Mouse (Mus musculus) T-helper 17 cell (primary cell): Measurements from ENCODE around the gene BC004004.

Experiments
- in situ Hi-C, 2 experiments: fragments of 300-600 bp; cut with MboI, MseI; formaldehyde crosslinking; loops; 1 replicate in 1 of 2; 2 replicates in 1 of 2; pipeline ENCODE4 v1.15.1; 2025; ENCODE audit warnings: high pct_unique_total_duplicates in 2 of 2

The BC004004 gene

DNA sequence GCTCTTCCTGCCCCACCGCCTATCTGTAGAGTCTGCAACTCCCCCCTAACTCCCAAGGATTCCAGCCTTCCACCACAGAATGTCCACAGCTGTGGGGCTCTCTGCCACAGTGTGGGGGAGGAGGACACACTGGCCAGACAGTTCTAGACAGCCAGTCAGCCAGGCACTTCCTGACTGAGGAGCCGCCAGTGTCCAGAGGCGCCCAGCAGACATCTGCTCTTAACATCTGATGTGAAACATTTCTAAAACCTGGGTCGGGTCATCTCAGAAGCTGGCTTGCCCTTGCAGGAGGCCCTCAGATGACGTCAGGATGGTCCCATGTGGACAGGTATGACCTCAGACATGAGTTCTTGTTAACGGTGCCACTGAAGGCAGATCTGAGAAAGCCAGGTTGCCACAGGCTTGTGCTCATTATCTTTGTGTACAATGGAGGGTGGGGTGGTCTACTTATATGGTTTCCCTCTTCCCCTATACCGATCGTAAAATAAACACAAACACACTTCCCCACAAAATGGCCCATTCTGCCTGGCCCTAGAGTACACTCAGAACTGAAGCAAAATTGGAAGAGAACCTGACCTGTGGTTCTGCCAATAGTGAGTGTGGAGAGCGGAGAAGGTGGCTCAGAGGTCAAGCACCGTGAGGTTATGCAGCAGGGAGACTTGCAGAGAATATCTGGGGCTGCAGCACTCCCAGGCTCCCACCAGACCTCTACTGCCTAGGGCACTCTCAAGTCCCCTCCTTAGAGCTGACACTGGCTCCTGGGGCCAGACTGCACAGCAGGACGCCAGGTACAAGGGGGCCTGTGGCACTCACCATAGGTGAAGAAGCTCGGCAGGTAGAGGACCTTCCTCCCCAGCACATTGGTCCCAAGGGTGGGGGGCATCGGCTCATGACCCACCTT, 73.7 kb downstream of the BC004004 start:
- in situ Hi-C loops = no loop called here

DNA sequence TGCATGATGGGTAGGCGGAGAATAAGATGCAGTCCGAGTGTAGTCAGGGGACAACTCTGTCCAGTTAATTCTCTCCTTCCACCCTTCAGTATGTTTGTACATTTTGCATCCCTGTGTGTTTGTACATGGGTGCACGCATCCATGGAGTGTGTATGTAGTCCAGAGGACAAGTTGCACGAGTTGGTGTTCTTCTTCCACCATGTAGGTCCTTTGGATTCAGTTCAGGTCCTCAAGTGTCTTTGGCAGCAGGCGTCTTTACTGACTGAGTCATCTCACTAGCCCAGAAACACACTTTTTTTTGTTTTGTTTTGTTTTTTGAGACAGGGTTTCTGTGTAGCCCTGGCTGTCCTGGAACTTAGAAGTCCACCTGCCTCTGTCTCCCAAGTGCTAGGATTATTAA, 74.7 kb downstream of the BC004004 start:
- in situ Hi-C loops = no loop called here

DNA sequence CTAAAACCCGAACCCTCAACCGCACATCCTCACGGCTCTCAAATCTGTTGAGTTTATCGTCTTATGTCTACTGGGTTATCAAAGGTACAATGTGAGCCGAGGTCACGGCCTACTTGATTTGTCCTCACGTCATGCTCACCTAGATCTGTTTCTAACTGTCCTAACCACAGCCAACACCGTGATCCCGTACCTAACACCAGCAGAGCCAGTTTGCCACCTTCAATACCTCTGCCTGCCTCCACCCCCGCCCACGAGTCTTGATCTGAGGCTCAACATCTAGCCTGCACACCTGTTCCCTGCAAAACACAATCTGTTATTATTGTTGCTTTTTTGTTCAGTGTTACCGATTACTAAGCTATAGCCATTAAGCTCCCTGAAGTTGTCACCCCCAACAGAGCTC, 76.7 kb downstream of the BC004004 start:
- in situ Hi-C loops = no loop called here

DNA sequence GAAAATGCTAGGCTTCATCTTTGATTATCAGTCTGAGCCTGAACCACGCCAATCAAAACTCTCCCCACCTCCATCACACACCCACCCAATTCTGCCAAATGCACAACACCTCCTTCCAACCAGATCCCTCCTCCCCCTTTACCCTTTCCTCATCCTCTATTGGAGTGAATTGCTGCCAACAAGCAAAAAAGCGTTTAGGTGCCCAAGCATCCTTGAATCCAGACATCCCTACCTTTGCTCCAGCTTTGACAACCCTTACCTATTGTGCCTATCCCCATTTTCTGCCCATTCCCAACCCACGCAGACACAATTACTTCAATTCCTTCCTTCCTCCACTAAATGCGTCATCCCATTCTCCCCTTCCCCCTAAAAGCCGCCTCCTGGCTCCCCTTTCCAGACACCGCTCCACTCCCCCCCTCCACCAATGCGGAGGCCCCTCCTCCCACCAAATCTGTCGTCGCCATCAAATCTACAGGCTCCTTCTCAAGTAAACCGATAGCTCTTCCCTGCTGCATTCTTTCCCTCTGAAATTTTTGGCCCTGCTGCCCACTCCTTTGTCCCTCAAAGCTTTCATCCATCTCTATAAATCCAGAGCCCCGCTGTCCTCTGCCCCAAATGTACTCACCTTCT, 78.0 kb downstream of the BC004004 start:
- in situ Hi-C loops = no loop called here

DNA sequence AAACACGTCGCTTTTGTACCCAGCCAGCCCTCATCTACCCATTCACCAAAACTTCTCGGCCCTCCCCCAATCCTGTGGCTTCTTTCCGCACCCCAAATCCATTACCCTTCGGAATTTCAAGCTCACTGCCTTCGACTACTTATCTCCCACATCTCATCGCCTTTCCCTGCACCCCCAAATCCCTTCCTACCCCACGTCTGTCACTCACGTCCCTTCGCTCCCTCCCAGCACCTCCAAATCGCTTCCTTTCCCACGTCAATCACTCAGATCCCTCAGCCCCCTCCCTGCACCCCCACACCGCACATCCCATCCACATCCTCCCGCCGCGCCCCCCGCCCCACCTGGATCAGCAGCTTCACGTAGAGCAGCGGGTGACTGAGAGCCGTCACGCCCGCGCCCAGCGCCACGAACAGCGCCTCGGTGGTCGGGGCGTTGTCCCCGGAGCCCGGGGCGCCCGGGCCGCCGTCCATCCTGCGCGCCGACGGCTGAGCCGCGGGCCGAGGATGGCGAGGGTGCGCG, 78.6 kb downstream of the BC004004 start:
- in situ Hi-C loops = no loop called here

DNA sequence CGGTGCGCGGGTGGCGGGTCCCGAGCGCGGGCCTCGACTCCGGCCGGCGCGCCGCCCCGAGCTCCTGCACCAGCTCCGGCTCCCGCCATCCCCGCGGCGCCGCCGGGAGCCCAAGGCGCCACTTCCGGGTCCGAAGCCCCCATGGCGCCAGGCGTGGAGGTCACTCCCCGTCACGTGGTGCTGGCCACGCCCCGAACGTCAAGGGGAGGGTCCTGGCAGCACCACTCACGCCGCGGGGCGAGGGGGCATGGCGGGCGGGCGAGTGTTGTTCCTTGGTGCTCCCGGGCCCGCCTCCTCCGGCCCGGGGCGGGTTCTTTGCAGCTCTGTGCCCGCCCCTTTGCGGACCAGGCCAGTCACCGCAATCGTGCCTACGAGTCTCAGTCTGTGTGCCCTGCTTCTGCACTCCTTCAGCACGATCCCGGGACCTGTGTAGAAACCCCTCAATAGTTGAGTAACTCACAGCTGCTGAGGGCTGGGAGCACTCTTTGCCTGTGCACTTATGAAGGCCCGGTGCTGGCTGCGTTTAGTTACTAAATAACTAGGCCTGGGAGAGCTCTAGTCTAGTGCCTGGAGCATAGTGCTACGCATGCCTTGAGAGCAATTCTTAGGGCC, 79.2 kb downstream of the BC004004 start, which contains the start of gene Mtch1:
Gene Mtch1, minus strand, starts transcription at position 290 of the 612 bp plus-strand sequence.
- in situ Hi-C loops = no loop called here

DNA sequence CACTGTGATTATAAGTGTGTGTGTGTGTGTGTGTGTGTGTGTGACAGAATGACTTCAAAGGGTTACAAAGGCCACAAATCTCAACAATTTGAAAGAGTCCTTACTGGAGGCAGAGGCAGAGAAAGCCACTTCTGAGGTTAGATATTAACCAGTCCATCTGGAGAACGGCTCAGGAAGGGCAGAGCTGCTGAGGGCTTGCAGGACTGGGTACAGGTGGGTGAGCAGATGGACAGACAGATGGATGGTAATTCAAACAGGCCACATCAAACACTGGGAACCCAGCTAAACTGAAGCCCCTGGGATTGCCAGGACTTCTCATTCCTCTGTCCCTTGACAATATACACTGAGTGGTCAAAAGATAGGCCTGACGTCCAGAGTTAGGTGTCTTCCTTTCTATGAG, 80.4 kb downstream of the BC004004 start:
- in situ Hi-C loops = no loop called here

DNA sequence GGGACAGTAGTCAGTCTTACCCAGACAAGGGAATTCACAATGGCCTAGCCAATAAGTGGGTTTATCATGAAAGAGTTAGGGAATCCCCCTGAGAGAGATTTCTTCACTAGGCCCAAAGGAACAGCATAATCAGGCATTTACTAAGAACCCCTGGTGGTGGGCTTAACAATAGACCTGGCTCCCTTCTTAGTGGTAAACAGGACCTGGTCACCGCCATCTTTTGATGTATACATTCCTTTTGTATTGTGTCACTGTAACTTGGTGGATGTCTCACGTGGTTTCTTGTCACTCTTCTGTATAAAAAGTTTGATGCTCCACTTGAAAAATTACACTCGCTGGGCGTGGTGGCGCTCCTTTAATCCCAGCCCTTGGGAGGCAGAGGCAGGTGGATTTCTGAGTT, 82.5 kb downstream of the BC004004 start:
- in situ Hi-C loops = loop anchor here in 1 of 2 experiments (25.0 kb wide), 1 partner anchor 89 kb away; the partner anchor contains the start of genes BC004004 and Ppil1

DNA sequence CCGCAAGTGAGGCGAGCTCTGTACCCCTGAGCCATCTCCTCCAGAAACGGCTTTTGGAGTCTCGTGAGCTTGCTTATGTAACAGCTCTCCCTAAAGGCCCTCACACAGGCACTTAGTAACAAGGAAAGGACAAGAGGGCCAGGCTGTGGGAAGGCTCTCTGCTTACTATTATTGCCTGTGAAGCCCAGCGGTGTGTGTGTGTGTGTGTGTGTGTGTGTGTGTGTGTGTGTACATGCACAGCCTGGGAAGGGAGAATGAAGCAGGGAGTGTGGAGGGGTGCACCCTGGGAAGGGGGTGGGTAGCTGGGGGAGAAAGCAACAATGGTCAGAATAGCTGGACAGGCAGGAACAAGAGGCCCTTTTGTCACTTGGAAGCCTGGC, 86.9 kb downstream of the BC004004 start:
- in situ Hi-C loops = loop anchor here in 1 of 2 experiments (5.0 to 25.0 kb wide), 2 partner anchors 33 to 93 kb away; partner anchors contain the start of genes BC004004 and Ppil1

DNA sequence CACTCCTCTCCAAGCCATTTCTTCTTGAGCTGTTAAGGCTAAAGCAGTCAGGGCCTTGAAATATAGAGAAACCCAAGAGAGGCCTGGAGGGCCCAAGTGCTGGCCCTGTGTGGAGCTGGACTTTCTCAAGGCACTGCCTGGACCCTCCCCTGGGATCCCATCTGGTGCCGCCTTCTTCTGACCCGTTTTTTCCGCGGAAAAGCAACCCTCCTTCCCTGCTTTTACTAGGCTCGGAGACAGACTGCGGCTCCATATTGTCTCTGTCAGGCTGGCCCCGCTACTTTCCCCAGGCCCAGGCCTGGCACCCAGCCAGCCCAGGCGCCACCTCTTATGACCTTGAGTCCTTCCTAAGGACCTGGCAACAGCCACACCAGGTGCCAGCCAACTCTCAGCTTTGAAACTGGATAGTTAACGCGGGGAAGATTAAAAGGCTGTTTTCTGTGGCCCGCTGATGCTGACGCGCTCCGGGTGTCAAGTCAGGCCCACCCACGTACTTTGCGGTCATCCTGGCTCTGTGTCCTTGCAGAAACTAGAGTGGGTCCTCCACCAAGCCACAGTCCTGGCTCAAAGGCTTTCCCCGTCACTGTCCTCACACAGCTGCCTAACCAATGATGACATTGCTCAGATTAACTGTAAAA, 87.4 kb downstream of the BC004004 start:
- in situ Hi-C loops = loop anchor here in 1 of 2 experiments (5.0 to 25.0 kb wide), 2 partner anchors 34 to 94 kb away; partner anchors contain the start of genes BC004004 and Ppil1

DNA sequence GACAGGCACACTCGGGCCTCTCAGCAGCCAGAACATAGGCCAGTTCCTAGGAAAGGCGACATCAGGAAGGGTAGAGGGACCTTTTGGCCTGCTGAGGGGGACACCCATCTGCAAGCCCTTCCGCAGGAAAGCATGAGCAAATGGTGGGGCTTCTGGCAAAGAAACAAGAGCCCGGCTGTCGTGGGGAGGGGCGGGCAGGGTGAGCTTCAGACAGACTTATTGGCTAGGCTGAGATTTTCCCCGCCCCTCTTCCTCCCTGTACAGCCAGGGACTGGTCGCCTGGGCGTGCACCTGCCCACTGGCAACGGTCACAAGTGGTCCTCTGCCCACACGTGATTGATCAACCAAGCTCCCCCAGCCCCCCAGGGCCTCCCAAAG, 87.9 kb downstream of the BC004004 start:
- in situ Hi-C loops = loop anchor here in 1 of 2 experiments (5.0 to 25.0 kb wide), 2 partner anchors 34 to 94 kb away; partner anchors contain the start of genes BC004004 and Ppil1

DNA sequence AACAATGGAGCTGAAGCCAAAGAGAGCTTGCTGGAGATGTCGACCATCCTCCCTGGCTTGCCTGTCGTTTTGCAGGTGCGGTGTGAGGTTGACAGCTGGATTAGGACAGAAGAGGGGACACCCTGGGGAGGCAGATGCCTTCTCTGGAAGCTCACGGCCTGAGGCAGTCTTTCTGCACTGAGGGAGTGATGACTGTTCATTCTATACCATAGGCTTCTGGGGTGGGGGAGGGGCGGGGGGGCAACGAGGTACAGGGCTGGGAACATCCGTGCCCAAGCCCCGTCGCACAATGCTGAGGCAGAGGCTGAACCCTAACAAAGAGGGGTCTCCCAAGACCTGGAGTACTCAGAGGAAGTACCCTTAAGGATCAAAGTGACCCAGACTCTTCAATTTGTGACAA, 88.3 kb downstream of the BC004004 start:
- in situ Hi-C loops = loop anchor here in 1 of 2 experiments (5.0 to 25.0 kb wide), 2 partner anchors 35 to 95 kb away; partner anchors contain the start of genes BC004004 and Ppil1

DNA sequence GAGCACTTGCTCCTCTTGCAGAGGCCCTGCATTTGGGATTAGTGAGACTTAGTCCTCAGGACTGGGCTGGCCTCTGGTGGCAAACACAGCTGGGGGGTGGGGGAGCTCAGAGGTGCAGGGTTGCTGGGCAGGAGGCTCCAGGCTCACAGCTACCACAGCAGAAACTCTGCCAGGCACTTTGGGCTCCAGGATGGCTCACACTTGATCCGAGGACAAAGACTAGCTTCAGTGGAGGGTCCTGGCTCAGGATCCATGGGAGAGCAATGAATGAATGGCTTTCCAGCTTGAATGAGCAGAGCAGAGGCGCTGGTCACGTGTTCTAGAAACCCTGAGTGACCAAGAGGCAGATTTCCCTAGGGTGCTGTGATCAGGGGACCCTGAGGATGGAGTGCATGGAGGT, 90.3 kb downstream of the BC004004 start:
- in situ Hi-C loops = loop anchor here in 1 of 2 experiments (5.0 to 25.0 kb wide), 2 partner anchors 37 to 97 kb away; partner anchors contain the start of genes BC004004 and Ppil1

DNA sequence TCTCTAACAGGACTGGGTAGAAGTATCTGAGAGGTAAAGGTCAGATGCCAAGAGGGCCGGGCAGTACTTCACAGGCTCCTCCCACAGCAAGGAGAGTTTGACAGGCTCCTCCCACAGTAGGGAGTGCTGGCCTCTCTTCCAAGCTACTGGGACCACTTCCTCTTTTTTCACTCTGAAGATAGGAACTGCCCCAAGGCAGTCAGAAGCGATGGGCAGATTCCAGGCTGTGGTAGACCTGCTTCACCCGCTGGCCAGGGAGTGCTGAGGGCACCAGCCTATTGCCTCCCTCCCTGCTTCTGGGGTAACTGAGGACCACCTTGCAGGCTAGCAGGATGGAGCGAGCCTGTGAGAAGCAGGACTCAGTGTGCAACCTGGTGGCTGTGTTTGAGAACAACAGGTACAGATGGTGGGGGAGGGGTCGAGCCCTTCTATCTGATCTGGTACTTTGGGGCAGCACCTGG, 92.2 kb downstream of the BC004004 start, which contains the start of gene Fgd2:
Gene Fgd2, plus strand, starts transcription at position 154 of the 461 bp plus-strand sequence.
- in situ Hi-C loops = loop anchor here (5.0 to 25.0 kb wide), 2 partner anchors 52 to 98 kb away; partner anchors contain the start of genes BC004004 (in 1 of the 2) and Ppil1 (in 1 of the 2)

DNA sequence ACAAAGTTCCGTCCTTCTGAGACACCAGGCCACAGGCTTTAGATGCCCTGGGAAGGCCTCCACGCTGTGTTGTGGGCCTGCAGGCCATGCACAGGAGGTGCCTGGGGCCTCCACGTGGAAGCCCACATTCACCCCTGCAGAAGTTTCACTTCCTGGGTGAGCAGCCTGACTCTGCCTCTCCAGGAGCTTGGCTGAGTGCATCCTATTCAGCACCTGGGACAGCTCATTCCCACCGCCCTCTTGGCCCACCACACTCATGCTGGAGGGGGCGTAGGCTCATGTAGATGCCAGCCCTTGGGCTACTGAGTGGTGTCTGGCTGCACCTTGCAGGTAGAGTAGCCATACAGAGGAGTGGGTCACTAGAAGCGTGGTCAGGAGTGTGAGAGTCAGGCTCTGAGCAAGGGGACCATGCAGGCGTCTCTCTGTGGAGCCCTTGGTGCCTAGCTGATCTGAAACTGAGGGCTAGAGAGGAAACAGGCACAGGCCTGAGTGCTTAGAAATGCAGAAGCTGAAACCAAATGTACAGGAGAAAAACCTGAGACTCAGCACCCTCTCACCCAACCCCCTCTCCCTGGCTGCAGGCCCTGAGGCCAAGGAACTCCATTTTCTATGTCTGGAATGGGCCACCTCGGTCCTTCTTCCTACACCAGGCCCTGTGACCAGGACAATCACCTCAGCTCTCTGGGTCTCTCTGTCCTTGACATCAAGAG, 93.5 kb downstream of the BC004004 start:
- in situ Hi-C loops = loop anchor here (5.0 to 25.0 kb wide), 2 partner anchors 50 to 100 kb away; partner anchors contain the start of genes BC004004 (in 1 of the 2) and Ppil1 (in 1 of the 2)

DNA sequence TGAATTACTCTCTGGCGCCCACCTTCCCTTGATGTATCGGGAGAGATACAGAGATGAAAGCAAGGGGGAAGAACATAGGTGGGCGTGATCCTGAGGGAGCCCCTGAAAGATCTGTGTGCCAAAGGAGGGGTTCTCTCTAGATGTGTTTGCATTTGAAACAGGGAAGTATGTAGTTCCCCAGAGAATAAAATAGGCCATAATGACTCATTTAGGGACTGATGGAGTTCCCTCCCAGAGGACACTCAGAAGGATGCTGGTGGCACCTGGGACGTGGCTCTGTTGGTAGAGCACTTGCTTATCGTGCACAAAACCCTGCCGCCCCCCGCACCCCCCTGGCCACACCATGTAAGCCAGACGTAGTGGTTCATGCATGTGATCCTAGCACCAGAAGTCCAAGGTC, 94.5 kb downstream of the BC004004 start:
- in situ Hi-C loops = loop anchor here (5.0 to 25.0 kb wide), 2 partner anchors 49 to 101 kb away; partner anchors contain the start of genes BC004004 (in 1 of the 2) and Ppil1 (in 1 of the 2)
